Mouse (Mus musculus): Measurements from ENCODE around the gene Gpnmb. TPM values are rescaled to one million over a fixed set of nuclear protein-coding genes. Genes with fewer than 3 reads are reported as not detected.

Gpnmb gene
- not detected in 2 replicates for total RNA-seq (2017)

DNA sequence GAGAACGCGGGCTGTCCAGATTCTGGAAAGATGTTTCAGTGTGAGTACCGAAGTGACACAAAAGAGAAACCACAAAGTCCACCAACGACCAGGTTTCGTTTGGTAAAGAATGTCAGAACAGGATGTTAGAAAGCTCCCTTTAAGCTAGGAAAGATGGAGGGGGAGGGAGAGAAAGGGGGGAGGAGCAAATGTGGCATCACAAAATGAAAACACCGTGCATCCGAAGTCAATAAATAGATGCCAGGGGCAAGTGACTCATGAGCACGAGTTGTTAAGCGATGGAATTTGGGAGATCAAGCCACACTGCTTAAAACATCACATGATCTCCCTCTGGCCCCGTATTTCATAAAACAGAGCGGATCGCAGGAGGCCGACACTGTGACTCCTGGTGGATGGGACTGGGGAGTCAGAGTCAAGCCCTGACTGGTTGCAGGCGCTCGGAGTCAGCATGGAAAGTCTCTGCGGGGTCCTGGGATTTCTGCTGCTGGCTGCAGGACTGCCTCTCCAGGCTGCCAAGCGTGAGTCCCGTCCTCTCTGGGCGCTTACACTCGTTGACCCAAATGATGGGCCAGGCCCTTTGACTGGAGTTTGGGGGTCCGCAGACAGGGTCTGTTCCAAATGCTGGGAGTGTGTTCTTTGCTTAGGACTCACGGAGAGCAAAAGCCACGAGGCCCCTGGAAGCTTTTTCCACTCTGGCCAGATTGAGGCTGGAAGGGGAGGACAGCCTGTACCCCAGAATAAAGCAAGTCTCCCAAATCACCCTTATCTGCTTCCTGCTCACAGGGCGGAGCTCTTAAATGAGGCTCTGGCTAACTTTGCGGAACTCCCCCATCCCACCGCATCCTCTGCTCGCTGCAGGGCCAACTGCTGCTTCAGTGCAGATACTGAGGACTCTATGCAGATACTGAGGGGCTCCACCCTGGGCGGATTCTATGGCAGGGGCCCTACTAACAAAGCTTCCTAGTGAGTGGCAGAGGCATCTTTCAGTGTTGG lies at the start of gene Gpnmb:
Gene Gpnmb (plus strand): TSS at position 272 of the 993 bp plus-strand sequence.
- no peak for ATAC-seq (ENCODE audit: extremely low read depth, insufficient number of reproducible peaks, low FRiP score, poor library complexity, severe bottlenecking)

- no peak for ATAC-seq (ENCODE audit: extremely low read depth, insufficient number of reproducible peaks, low FRiP score, poor library complexity, severe bottlenecking)
These were observed 46.4 kb upstream of the Gpnmb start for GRCm38 (mm10) chr6:48989971-48990370.

DNA sequence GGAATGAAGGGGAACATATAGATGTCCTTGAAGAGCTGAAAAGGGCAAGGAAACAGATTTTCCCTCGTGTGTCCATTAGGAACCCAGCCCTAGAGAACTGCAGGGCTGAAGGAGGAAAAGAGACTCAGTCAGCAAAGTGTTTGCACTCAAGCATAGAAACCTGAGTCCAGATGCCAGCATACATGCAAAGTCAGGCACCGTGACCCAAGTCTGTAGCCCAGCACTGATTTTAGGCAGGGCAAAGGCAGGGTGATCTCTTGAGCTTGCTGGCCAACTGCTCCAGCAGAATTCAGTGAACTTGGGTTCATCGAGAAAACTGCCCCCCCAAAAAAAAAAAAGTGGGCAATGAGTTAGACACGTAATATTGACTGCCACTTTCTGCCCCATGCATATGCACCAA lies 44.4 kb upstream of the Gpnmb start:
- no peak for ATAC-seq (ENCODE audit: extremely low read depth, insufficient number of reproducible peaks, low FRiP score, poor library complexity, severe bottlenecking)

GRCm38 (mm10) chr6:48998186-48998585 lies 38.2 kb upstream of the Gpnmb start:
- no peak for ATAC-seq (ENCODE audit: extremely low read depth, insufficient number of reproducible peaks, low FRiP score, poor library complexity, severe bottlenecking)

DNA sequence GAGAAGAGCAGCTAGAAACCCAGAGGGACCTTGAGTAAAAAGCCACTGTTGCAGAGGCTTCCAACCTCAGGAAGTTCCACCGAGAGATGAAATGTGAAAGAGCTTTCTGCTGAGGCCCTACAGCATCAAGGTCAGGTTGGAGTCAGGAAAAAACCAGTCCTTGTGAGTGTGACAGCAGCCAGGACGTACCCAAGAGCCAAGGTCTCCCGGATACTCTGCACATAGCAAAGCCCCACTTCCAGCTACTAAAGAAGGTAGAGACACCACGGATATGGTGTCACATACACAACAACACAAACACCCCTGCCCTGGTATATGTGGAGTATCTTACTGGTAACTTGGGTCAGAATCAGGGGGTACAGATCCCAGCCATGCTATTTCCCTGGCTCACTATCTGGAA lies 37.5 kb upstream of the Gpnmb start:
- no peak for ATAC-seq (ENCODE audit: extremely low read depth, insufficient number of reproducible peaks, low FRiP score, poor library complexity, severe bottlenecking)

GRCm38 (mm10) chr6:49003381-49003780 lies 33.0 kb upstream of the Gpnmb start:
- ATAC-seq (ENCODE audit: extremely low read depth, insufficient number of reproducible peaks, low FRiP score, poor library complexity, severe bottlenecking) = no peak

DNA sequence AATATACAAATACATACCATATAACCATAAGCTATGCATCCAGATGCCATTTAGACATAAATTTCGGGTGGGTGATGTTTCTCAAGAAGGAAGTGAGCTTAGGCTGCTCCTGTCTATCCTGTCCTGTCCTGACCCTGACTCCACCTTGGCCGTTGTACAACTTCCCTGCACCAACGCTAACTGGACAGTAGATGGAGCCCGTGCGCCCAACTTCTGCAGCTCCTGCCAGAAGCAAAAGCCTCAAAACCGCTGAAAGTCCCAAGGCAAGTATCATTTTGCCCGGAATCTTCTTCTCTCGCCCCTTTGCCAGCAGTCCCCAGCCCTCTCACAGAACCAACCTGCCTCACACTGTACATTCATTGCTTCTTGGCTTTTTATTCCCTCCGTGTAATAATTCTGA lies 28.4 kb upstream of the Gpnmb start:
- ATAC-seq (ENCODE audit: extremely low read depth, insufficient number of reproducible peaks, low FRiP score, poor library complexity, severe bottlenecking) = peak; percentile 84

DNA sequence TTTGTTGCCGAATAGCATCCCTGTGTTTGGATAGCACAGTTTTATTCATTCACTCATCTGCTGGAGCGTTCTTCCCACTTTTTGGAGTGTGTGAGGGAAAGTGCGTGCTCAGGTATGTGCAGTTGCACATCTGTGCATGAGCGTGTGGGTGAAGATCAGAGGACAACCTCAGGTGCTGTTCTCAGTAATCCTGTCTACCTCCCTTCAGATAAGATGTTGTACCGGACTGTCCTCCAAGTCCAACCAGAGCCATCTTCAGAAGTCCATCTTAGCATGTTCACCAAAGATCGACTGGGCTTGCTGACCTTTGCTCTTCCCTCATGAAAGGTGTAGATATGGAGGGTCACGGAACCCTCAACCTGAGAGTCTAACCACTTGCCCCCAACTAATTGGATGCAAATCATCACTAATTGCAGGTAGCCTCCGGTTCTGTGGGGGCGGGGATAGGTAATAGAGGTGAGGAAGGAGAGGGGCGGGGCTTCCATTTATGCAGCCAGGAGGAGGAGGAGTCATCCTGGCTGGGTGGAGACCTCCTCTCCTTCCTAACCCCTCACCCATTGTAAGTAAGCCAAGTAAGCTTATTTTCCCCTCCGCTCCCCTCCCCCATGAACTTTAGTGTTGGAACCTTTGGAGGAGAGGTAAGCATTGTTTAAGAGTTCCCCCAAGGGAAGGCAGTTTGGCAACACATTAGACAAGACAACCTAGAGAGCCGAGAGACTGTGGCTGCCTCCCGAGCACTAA lies 27.8 kb upstream of the Gpnmb start:
- ATAC-seq (ENCODE audit: extremely low read depth, insufficient number of reproducible peaks, low FRiP score, poor library complexity, severe bottlenecking) = no peak

DNA sequence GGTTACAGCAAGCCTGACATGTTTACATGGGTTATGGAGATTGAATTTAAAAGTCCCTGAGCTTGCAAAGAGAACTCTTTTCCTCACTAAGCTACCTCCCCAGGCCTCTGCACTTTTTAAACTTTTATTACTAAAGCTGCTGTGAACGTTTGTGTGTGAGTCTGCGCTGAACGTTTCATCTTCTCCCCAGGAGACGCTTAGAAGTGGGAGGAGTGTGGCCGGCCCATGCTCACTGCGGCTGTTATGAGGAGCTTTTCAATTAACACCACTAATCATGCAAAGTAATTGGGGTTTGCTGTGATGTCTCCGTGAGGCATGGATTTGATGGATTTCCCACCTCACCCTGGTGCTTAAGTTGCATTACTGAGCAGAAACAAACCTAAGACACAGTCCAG lies 27.2 kb upstream of the Gpnmb start:
- no peak for ATAC-seq (ENCODE audit: extremely low read depth, insufficient number of reproducible peaks, low FRiP score, poor library complexity, severe bottlenecking)

GRCm38 (mm10) chr6:49009665-49010064 lies 26.7 kb upstream of the Gpnmb start:
- no peak for ATAC-seq (ENCODE audit: extremely low read depth, insufficient number of reproducible peaks, low FRiP score, poor library complexity, severe bottlenecking)

GRCm38 (mm10) chr6:49011191-49011590 lies 25.2 kb upstream of the Gpnmb start:
- no peak for ATAC-seq (ENCODE audit: extremely low read depth, insufficient number of reproducible peaks, low FRiP score, poor library complexity, severe bottlenecking)

- ATAC-seq (ENCODE audit: extremely low read depth, insufficient number of reproducible peaks, low FRiP score, poor library complexity, severe bottlenecking) = no peak
These were observed 23.3 kb upstream of the Gpnmb start for GRCm38 (mm10) chr6:49013023-49013422.

GRCm38 (mm10) chr6:49013458-49013857 lies 22.9 kb upstream of the Gpnmb start:
- ATAC-seq (ENCODE audit: extremely low read depth, insufficient number of reproducible peaks, low FRiP score, poor library complexity, severe bottlenecking) = no peak

GRCm38 (mm10) chr6:49017150-49017549 lies 19.2 kb upstream of the Gpnmb start:
- no peak for ATAC-seq (ENCODE audit: extremely low read depth, insufficient number of reproducible peaks, low FRiP score, poor library complexity, severe bottlenecking)

GRCm38 (mm10) chr6:49019341-49019740 lies 17.0 kb upstream of the Gpnmb start:
- no peak for ATAC-seq (ENCODE audit: extremely low read depth, insufficient number of reproducible peaks, low FRiP score, poor library complexity, severe bottlenecking)

- ATAC-seq (ENCODE audit: extremely low read depth, insufficient number of reproducible peaks, low FRiP score, poor library complexity, severe bottlenecking) = no peak
These were observed 15.0 kb upstream of the Gpnmb start for GRCm38 (mm10) chr6:49021141-49022012.

GRCm38 (mm10) chr6:49022384-49022783 lies 14.0 kb upstream of the Gpnmb start:
- no peak for ATAC-seq (ENCODE audit: extremely low read depth, insufficient number of reproducible peaks, low FRiP score, poor library complexity, severe bottlenecking)

- no peak for ATAC-seq (ENCODE audit: extremely low read depth, insufficient number of reproducible peaks, low FRiP score, poor library complexity, severe bottlenecking)
These were observed 13.0 kb upstream of the Gpnmb start for GRCm38 (mm10) chr6:49023315-49023714.

GRCm38 (mm10) chr6:49025290-49025689 lies 11.1 kb upstream of the Gpnmb start:
- no peak for ATAC-seq (ENCODE audit: extremely low read depth, insufficient number of reproducible peaks, low FRiP score, poor library complexity, severe bottlenecking)
